Mouse (Mus musculus) fat pad, adult 2 months (tissue): ENCODE data around the gene Ankrd2.

Source experiments
- DNase-seq: peaks from one replicate; pipeline ENCODE4 v3.0.0-alpha.2; 2011; ENCODE audit warnings: low read depth, low spot score; ENCODE audit errors: extremely low read depth

Ankrd2 gene

DNA sequence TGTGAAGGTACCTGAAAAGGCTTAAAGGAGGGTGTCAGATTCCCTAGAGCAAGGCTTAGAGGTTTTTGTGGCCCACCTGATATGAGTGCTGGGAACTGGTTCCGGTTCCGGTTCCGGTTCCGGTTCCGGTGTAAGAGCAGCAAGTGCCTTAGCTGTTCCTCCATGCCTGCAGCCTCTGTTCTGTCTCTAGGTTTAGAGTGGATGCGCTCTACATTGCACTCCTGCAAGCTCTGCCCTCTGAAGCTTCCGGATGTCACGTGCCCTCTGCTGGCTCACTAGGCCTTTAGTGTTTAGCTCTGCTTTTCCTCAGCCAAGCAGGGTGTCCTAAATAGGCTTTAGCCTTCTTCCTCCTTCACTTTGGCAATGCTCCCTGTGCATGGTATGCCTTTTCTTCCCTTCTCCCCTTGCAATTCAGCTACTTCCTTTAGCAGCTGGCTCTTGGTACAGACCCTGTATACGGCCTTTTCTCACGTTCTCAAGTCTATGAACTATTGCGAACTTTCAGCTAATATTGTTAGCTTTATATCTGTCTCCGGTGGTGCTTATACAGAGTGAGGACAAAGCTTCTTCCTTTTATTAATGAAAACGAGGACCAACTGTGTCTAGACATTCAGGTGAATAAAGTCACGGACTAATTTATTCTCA is 53.4 kb downstream of the Ankrd2 start:
- no peak for DNase-seq

DNA sequence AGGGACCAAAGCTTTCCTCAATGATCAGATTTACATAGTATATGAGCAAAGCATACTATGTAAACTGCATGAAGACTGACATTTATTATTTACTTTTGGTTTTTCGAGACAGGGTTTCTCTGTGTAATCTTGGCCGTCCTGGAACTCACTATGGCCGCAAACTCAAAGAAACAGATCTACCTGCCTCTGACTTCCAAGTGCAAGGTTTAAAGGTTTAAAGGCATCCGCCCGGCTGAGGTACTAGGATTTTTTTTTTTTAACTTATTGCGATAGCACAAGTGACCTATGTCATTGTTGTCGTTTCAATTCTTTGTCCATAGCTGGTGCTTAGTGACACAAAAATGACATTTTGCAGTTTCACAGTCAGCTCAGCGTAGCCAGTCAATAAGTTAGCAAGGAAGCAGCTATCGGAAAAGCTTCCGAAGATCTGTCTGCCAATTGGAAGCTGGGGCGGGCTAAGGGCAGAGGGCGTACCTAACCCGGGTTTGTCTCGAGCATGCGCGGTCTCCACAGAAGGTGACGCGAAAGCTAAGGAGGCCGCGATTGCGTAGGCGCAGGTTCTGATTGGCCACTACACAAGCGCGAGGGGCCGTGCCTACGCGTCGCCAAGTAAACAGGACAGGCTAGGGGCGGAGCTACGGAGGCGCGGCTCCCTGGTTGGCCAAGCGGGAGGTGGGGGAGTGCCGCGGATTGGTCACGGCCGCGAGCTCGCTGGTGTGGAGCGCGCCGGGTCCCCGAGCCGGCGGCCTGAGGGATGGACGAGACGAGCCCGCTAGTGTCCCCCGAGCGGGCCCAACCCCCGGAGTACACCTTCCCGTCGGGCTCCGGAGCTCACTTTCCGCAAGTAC is 54.2 kb downstream of the Ankrd2 start, which contains the start of gene Pi4k2a:
TSS of gene Pi4k2a (plus strand) at position 723 of the 848 bp plus-strand sequence.
- DNase-seq, result peak; percentile 98

DNA sequence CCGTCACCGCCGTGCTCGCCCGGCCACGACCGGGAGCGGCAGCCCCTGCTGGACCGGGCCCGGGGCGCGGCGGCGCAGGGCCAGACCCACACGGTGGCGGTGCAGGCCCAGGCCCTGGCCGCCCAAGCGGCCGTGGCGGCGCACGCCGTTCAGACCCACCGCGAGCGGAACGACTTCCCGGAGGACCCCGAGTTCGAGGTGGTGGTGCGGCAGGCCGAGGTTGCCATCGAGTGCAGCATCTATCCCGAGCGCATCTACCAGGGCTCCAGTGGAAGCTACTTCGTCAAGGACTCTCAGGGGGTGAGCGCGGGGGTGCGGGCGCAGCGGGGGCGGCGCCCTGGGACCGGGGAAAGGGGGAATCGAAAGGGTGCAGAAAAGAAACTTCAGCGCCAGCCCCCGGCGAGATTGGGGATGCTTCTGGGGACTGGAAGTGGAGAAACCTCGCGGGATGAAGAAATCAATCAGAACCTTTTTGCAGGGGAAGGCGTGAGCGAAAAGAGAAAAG is 54.9 kb downstream of the Ankrd2 start:
- no peak for DNase-seq
